Mouse (Mus musculus): ENCODE measurements at regions not wholly inside any gene's neighbourhood (a gene's known extent, or its start where the extent isn't known, plus 50 kb on each side); places are given as distances from the start of the nearest gene placed in this dataset.

- Histone ChIP-seq H3K27me3 (ENCODE audit: insufficient read depth, low read length) (no peaks in the 10 kb centered on the region), H3K4me2 (replicated peaks; ENCODE audit: low read depth, low read length) (no peak overlapping the region), H3K36me3 (ENCODE audit: insufficient read depth, low read length) (no peaks in the 10 kb centered on the region), H3K9me3 (ENCODE audit: low read length) (no peaks in the 10 kb centered on the region), H3K4me1 (ENCODE audit: insufficient read depth, low read length) (no peaks in the 10 kb centered on the region), H3K4me3 (ENCODE audit: low read length) (no peak overlapping the region), H3K9ac (replicated peaks; ENCODE audit: low read length) (no peak overlapping the region), H3K27ac (ENCODE audit: low read length) (no peak overlapping the region)
- no peak for ATAC-seq (ENCODE audit: low FRiP score, low TSS enrichment)
Observed at GRCm38 (mm10) chr16:78104246-78104645, 197.0 kb upstream of the Cxadr start.

- 0 out of 2 replicates have a peak overlapping the region, but pooled peaks have one; percentile 38 for H3K9ac ChIP-seq (replicated peaks; ENCODE audit: low read length)
Observed at GRCm38 (mm10) chr16:78101415-78102326, 199.6 kb upstream of the Cxadr start.

GRCm38 (mm10) chr16:78099842-78100241 lies 201.4 kb upstream of the Cxadr start:
- H3K27me3 ChIP-seq (ENCODE audit: insufficient read depth, low read length), result no peaks in the 10 kb centered on the region
- no peaks in the 10 kb centered on the region for H3K9me3 ChIP-seq (ENCODE audit: low read length)
- H3K36me3 ChIP-seq (ENCODE audit: insufficient read depth, low read length), result no peaks in the 10 kb centered on the region
- H3K4me3 ChIP-seq (ENCODE audit: low read length), result no peak overlapping the region
- no peak overlapping the region for H3K27ac ChIP-seq (ENCODE audit: low read length)
- ATAC-seq (ENCODE audit: low FRiP score, low TSS enrichment), result no peak
- 90% methylated on average over 2 of the region's 2 CpGs for WGBS
- no peak overlapping the region for H3K4me2 ChIP-seq (replicated peaks; ENCODE audit: low read depth, low read length)
- no peak overlapping the region for H3K9ac ChIP-seq (replicated peaks; ENCODE audit: low read length)
- H3K4me1 ChIP-seq (ENCODE audit: insufficient read depth, low read length), result 0 out of 2 replicates have a peak, but pooled peaks cover 4% of the 10 kb centered on the region

More at GRCm38 (mm10) chr16:78101415-78102326, 199.6 kb upstream of the Cxadr start:
- peak overlapping the region; percentile 10; the same call in 1 of the 2 replicates for H3K4me3 ChIP-seq (ENCODE audit: low read length)
- peak; percentile 59; the same call in 1 of the 2 replicates for ATAC-seq (ENCODE audit: low FRiP score, low TSS enrichment)
- H3K36me3 ChIP-seq (ENCODE audit: insufficient read depth, low read length), result no peaks in the 10 kb centered on the region
- H3K9me3 ChIP-seq (ENCODE audit: low read length), result no peaks in the 10 kb centered on the region
- peak overlapping the region; percentile 42 for H3K4me2 ChIP-seq (replicated peaks; ENCODE audit: low read depth, low read length)
- peak overlapping the region; percentile 53; the same call in 1 of the 2 replicates for H3K27ac ChIP-seq (ENCODE audit: low read length)
- 36% methylated on average over 14 of the region's 14 CpGs for WGBS
- 0 out of 2 replicates have a peak, but pooled peaks cover 4% of the 10 kb centered on the region for H3K4me1 ChIP-seq (ENCODE audit: insufficient read depth, low read length)
- H3K27me3 ChIP-seq (ENCODE audit: insufficient read depth, low read length), result no peaks in the 10 kb centered on the region

GRCm38 (mm10) chr16:78099114-78099513 lies 202.2 kb upstream of the Cxadr start:
- Histone ChIP-seq H3K9me3 (ENCODE audit: low read length) (no peaks in the 10 kb centered on the region), H3K9ac (replicated peaks; ENCODE audit: low read length) (no peak overlapping the region), H3K4me1 (ENCODE audit: insufficient read depth, low read length) (0 out of 2 replicates have a peak, but pooled peaks cover 4% of the 10 kb centered on the region), H3K4me3 (ENCODE audit: low read length) (no peak overlapping the region), H3K4me2 (replicated peaks; ENCODE audit: low read depth, low read length) (no peak overlapping the region), H3K27ac (ENCODE audit: low read length) (no peak overlapping the region), H3K27me3 (ENCODE audit: insufficient read depth, low read length) (no peaks in the 10 kb centered on the region), H3K36me3 (ENCODE audit: insufficient read depth, low read length) (no peaks in the 10 kb centered on the region)
- WGBS, result 79% methylated on average over 6 of the region's 6 CpGs
- no peak for ATAC-seq (ENCODE audit: low FRiP score, low TSS enrichment)

- no peak for ATAC-seq (ENCODE audit: low FRiP score, low TSS enrichment)
- Histone ChIP-seq H3K9me3 (ENCODE audit: low read length) (no peaks in the 10 kb centered on the region), H3K4me2 (replicated peaks; ENCODE audit: low read depth, low read length) (no peak overlapping the region), H3K36me3 (ENCODE audit: insufficient read depth, low read length) (no peaks in the 10 kb centered on the region), H3K4me3 (ENCODE audit: low read length) (no peak overlapping the region), H3K27ac (ENCODE audit: low read length) (no peak overlapping the region), H3K4me1 (ENCODE audit: insufficient read depth, low read length) (0 out of 2 replicates have a peak, but pooled peaks cover 4% of the 10 kb centered on the region), H3K9ac (replicated peaks; ENCODE audit: low read length) (no peak overlapping the region), H3K27me3 (ENCODE audit: insufficient read depth, low read length) (no peaks in the 10 kb centered on the region)
- 84% methylated on average over 6 of the region's 6 CpGs for WGBS
Observed at GRCm38 (mm10) chr16:78098555-78098954, 202.7 kb upstream of the Cxadr start.

GRCm38 (mm10) chr16:78096571-78096970 lies 204.7 kb upstream of the Cxadr start:
- no peaks in the 10 kb centered on the region for H3K27me3 ChIP-seq (ENCODE audit: insufficient read depth, low read length)

GRCm38 (mm10) chr16:78090155-78090554 lies 211.1 kb upstream of the Cxadr start:
- Histone ChIP-seq H3K4me3 (ENCODE audit: low read length) (no peak overlapping the region), H3K36me3 (ENCODE audit: insufficient read depth, low read length) (no peaks in the 10 kb centered on the region), H3K9ac (replicated peaks; ENCODE audit: low read length) (no peak overlapping the region), H3K9me3 (ENCODE audit: low read length) (no peaks in the 10 kb centered on the region), H3K4me1 (ENCODE audit: insufficient read depth, low read length) (no peaks in the 10 kb centered on the region), H3K4me2 (replicated peaks; ENCODE audit: low read depth, low read length) (no peak overlapping the region), H3K27ac (ENCODE audit: low read length) (no peak overlapping the region), H3K27me3 (ENCODE audit: insufficient read depth, low read length) (no peaks in the 10 kb centered on the region)
- ATAC-seq (ENCODE audit: low FRiP score, low TSS enrichment), result no peak
- 87% methylated on average over 3 of the region's 3 CpGs for WGBS

More at GRCm38 (mm10) chr16:78096571-78096970, 204.7 kb upstream of the Cxadr start:
- no peaks in the 10 kb centered on the region for H3K9me3 ChIP-seq (ENCODE audit: low read length)
- H3K27ac ChIP-seq (ENCODE audit: low read length), result no peak overlapping the region
- H3K9ac ChIP-seq (replicated peaks; ENCODE audit: low read length), result no peak overlapping the region
- no peak for ATAC-seq (ENCODE audit: low FRiP score, low TSS enrichment)
- WGBS, result 53% methylated on average over 1 of the region's 1 CpGs
- H3K36me3 ChIP-seq (ENCODE audit: insufficient read depth, low read length), result no peaks in the 10 kb centered on the region
- no peak overlapping the region for H3K4me3 ChIP-seq (ENCODE audit: low read length)
- H3K4me1 ChIP-seq (ENCODE audit: insufficient read depth, low read length), result 0 out of 2 replicates have a peak, but pooled peaks cover 4% of the 10 kb centered on the region
- no peak overlapping the region for H3K4me2 ChIP-seq (replicated peaks; ENCODE audit: low read depth, low read length)

GRCm38 (mm10) chr16:78067532-78068118 lies 233.7 kb upstream of the Cxadr start:
- Histone ChIP-seq H3K27me3 (ENCODE audit: insufficient read depth, low read length) (no peaks in the 10 kb centered on the region), H3K4me2 (replicated peaks; ENCODE audit: low read depth, low read length) (no peak overlapping the region), H3K9me3 (ENCODE audit: low read length) (no peaks in the 10 kb centered on the region), H3K27ac (ENCODE audit: low read length) (no peak overlapping the region), H3K4me1 (ENCODE audit: insufficient read depth, low read length) (no peaks in the 10 kb centered on the region), H3K4me3 (ENCODE audit: low read length) (no peak overlapping the region), H3K9ac (replicated peaks; ENCODE audit: low read length) (no peak overlapping the region), H3K36me3 (ENCODE audit: insufficient read depth, low read length) (no peaks in the 10 kb centered on the region)
- WGBS, result 69% methylated on average over 10 of the region's 10 CpGs
- ATAC-seq (ENCODE audit: low FRiP score, low TSS enrichment), result no peak

GRCm38 (mm10) chr16:78060516-78060915 lies 240.8 kb upstream of the Cxadr start:
- Histone ChIP-seq H3K27me3 (ENCODE audit: insufficient read depth, low read length) (no peaks in the 10 kb centered on the region), H3K9me3 (ENCODE audit: low read length) (no peaks in the 10 kb centered on the region), H3K4me3 (ENCODE audit: low read length) (no peak overlapping the region), H3K4me1 (ENCODE audit: insufficient read depth, low read length) (peaks cover 7% of the 10 kb centered on the region; the same call in 1 of the 2 replicates), H3K4me2 (replicated peaks; ENCODE audit: low read depth, low read length) (no peak overlapping the region), H3K36me3 (ENCODE audit: insufficient read depth, low read length) (no peaks in the 10 kb centered on the region), H3K9ac (replicated peaks; ENCODE audit: low read length) (no peak overlapping the region), H3K27ac (ENCODE audit: low read length) (no peak overlapping the region)
- ATAC-seq (ENCODE audit: low FRiP score, low TSS enrichment), result no peak
- 91% methylated on average over 6 of the region's 6 CpGs for WGBS

Data from kidney, embryonic 16.5 days (tissue).